Mouse (Mus musculus): Measurements from ENCODE around the gene Gpr152.
A peak's percentile ranks its signal among the peaks of the same experiment; 100 is the strongest.

Gpr152 gene

GRCm38 (mm10) chr19:4139446-4139845 lies at the start of gene Gpr152:
TSS of gene Gpr152 (plus strand) at chr19:4139787.
- DNase-seq: no peak

GRCm38 (mm10) chr19:4090446-4090845 lies 49.1 kb upstream of the Gpr152 start:
- DNase-seq: no peak

GRCm38 (mm10) chr19:4091383-4091782 lies 48.2 kb upstream of the Gpr152 start:
- DNase-seq: no peak

- no peak for DNase-seq
These were observed 46.8 kb upstream of the Gpr152 start for GRCm38 (mm10) chr19:4092750-4093149.

GRCm38 (mm10) chr19:4093772-4094171 lies 45.8 kb upstream of the Gpr152 start:
- DNase-seq: no peak

- DNase-seq: no peak
These were observed 45.2 kb upstream of the Gpr152 start for GRCm38 (mm10) chr19:4094348-4094747.

- no peak for DNase-seq
These were observed 44.7 kb upstream of the Gpr152 start for GRCm38 (mm10) chr19:4094774-4095303.

- no peak for DNase-seq
These were observed 43.8 kb upstream of the Gpr152 start for GRCm38 (mm10) chr19:4095802-4096201.

GRCm38 (mm10) chr19:4096642-4097440 lies 42.7 kb upstream of the Gpr152 start, which contains the start of gene Cdk2ap2:
TSS of gene Cdk2ap2 (plus strand) at chr19:4097182.
- peak; percentile 99 for DNase-seq

GRCm38 (mm10) chr19:4097441-4097825 lies 42.2 kb upstream of the Gpr152 start:
- peak; percentile 84 for DNase-seq

GRCm38 (mm10) chr19:4098426-4098825 lies 41.2 kb upstream of the Gpr152 start:
- DNase-seq: no peak

GRCm38 (mm10) chr19:4099056-4099455 lies 40.5 kb upstream of the Gpr152 start:
- peak; percentile 98 for DNase-seq

- DNase-seq: peak; percentile 85
These were observed 39.5 kb upstream of the Gpr152 start, which contains the start of gene Pitpnm1 for GRCm38 (mm10) chr19:4099837-4100717. TSS of gene Pitpnm1 (plus strand) at chr19:4099998.

- DNase-seq: no peak
These were observed 38.8 kb upstream of the Gpr152 start for GRCm38 (mm10) chr19:4100718-4101261.

- DNase-seq: no peak
These were observed 38.1 kb upstream of the Gpr152 start for GRCm38 (mm10) chr19:4101466-4101865.

GRCm38 (mm10) chr19:4102049-4102448 lies 37.5 kb upstream of the Gpr152 start:
- DNase-seq: no peak

- DNase-seq: no peak
These were observed 37.0 kb upstream of the Gpr152 start for GRCm38 (mm10) chr19:4102626-4103025.

GRCm38 (mm10) chr19:4103294-4103693 lies 36.3 kb upstream of the Gpr152 start:
- no peak for DNase-seq

- no peak for DNase-seq
These were observed 35.8 kb upstream of the Gpr152 start for GRCm38 (mm10) chr19:4103792-4104191.

GRCm38 (mm10) chr19:4104675-4105194 lies 34.9 kb upstream of the Gpr152 start:
- no peak for DNase-seq

GRCm38 (mm10) chr19:4106654-4107053 lies 32.9 kb upstream of the Gpr152 start:
- DNase-seq: no peak

- DNase-seq: no peak
These were observed 31.1 kb upstream of the Gpr152 start for GRCm38 (mm10) chr19:4108535-4108934.
